Mouse (Mus musculus): ENCODE results near the gene Gpc3. TPM values are rescaled to one million over a fixed set of nuclear protein-coding genes. Genes with fewer than 3 reads are reported as not detected.

The Gpc3 gene
- total RNA-seq, 1 experiment = 61.9 TPM

- H3K4me3 ChIP-seq (ENCODE audit: insufficient read depth in 1 of 2, low read depth in 1 of 2, low read length in 2 of 2, poor library complexity in 1 of 2, severe bottlenecking in 1 of 2) = no peak overlapping the region
- no peaks in the 10 kb centered on the region for H3K36me3 ChIP-seq (ENCODE audit: control insufficient read depth, insufficient read depth, low read length, poor library complexity, severe bottlenecking)
- TF ChIP-seq ZNF384 (IDR thresholded peaks at IDR 0.05; ENCODE audit: low read depth, low read length) (no peak), ZC3H11A (IDR thresholded peaks at IDR 0.05; ENCODE audit: borderline replicate concordance, low read depth, low read length) (no peak)
- no peaks in the 10 kb centered on the region for H3K4me1 ChIP-seq (ENCODE audit: control insufficient read depth in 2 of 2, insufficient read depth in 2 of 2, low read length in 2 of 2, poor library complexity in 1 of 2)
- in situ Hi-C loops (cut with MboI; ENCODE audit: low sequenced_read_pairs in 2 of 2, unreplicated experiment in 2 of 2) = no loop called here
- no peak overlapping the region for H3K9ac ChIP-seq (ENCODE audit: insufficient read depth, low read depth, low read length, poor library complexity, severe bottlenecking)
- no peak for DNase-seq (ENCODE audit: low read depth, low spot score)
- no peaks in the 10 kb centered on the region for H3K9me3 ChIP-seq (ENCODE audit: control insufficient read depth, insufficient read depth, low read depth, low read length)
- H3K27ac ChIP-seq (ENCODE audit: insufficient read depth, low read depth, low read length, poor library complexity, severe bottlenecking) = no peak overlapping the region
Measured at GRCm38 (mm10) chrX:52287944-52288343, 325.8 kb downstream of the Gpc3 start.

DNA sequence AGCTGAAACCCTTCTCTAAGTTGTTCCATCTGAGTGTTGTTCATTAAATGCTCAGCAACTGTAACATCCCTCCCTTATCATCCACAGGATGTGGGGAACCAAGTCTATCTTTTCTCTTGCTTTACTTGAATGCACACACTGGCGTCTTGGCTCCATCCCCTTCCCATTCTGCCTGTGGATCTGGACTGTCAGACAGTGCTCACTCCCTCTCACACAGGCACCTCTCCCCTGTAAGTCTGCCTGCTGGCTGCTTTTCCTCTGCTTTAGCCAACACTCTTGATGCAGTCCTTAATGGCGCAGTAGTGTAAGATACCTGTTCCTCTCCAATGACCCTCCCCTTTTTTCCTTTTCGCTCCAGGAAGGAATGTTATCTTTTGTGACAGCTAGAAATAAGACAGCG lies 331.7 kb downstream of the Gpc3 start:
- Histone ChIP-seq H3K9me3 (ENCODE audit: control insufficient read depth, insufficient read depth, low read depth, low read length) (no peaks in the 10 kb centered on the region), H3K36me3 (ENCODE audit: control insufficient read depth, insufficient read depth, low read length, poor library complexity, severe bottlenecking) (no peaks in the 10 kb centered on the region), H3K9ac (ENCODE audit: insufficient read depth, low read depth, low read length, poor library complexity, severe bottlenecking) (no peak overlapping the region), H3K4me1 (ENCODE audit: control insufficient read depth in 2 of 2, insufficient read depth in 2 of 2, low read length in 2 of 2, poor library complexity in 1 of 2) (peaks cover 2 to 6% of the 10 kb centered on the region in 2 experiments; a peak in 3 of 4 replicates), H3K27ac (ENCODE audit: insufficient read depth, low read depth, low read length, poor library complexity, severe bottlenecking) (no peak overlapping the region), H3K4me3 (ENCODE audit: insufficient read depth in 1 of 2, low read depth in 1 of 2, low read length in 2 of 2, poor library complexity in 1 of 2, severe bottlenecking in 1 of 2) (no peak overlapping the region)
- no peak for TF ChIP-seq HCFC1 (IDR thresholded peaks at IDR 0.05; ENCODE audit: borderline replicate concordance, insufficient read depth, low read length)
- no peak for TF ChIP-seq MAFK (IDR thresholded peaks at IDR 0.05; ENCODE audit: insufficient read depth, low read depth, low read length)
- no peak for TF ChIP-seq CHD2 (IDR thresholded peaks at IDR 0.05; ENCODE audit: low read depth, low read length)
- TF ChIP-seq ZC3H11A (IDR thresholded peaks at IDR 0.05; ENCODE audit: borderline replicate concordance, low read depth, low read length) = no peak
- no peak for TF ChIP-seq ZNF384 (IDR thresholded peaks at IDR 0.05; ENCODE audit: low read depth, low read length)
- DNase-seq (ENCODE audit: low read depth, low spot score) = no peak
- in situ Hi-C loops (cut with MboI; ENCODE audit: low sequenced_read_pairs in 2 of 2, unreplicated experiment in 2 of 2) = no loop called here

GRCm38 (mm10) chrX:52281103-52281900 lies 332.4 kb downstream of the Gpc3 start:
- in situ Hi-C loops (cut with MboI; ENCODE audit: low sequenced_read_pairs in 2 of 2, unreplicated experiment in 2 of 2) = no loop called here

GRCm38 (mm10) chrX:52278687-52279359 lies 334.9 kb downstream of the Gpc3 start:
- Histone ChIP-seq H3K36me3 (ENCODE audit: control insufficient read depth, insufficient read depth, low read length, poor library complexity, severe bottlenecking) (no peaks in the 10 kb centered on the region), H3K4me1 (ENCODE audit: control insufficient read depth in 2 of 2, insufficient read depth in 2 of 2, low read length in 2 of 2, poor library complexity in 1 of 2) (peaks cover 2 to 6% of the 10 kb centered on the region in 2 experiments; a peak in 3 of 4 replicates), H3K9ac (ENCODE audit: insufficient read depth, low read depth, low read length, poor library complexity, severe bottlenecking) (no peak overlapping the region), H3K27ac (ENCODE audit: insufficient read depth, low read depth, low read length, poor library complexity, severe bottlenecking) (no peak overlapping the region), H3K4me3 (ENCODE audit: insufficient read depth in 1 of 2, low read depth in 1 of 2, low read length in 2 of 2, poor library complexity in 1 of 2, severe bottlenecking in 1 of 2) (no peak overlapping the region), H3K9me3 (ENCODE audit: control insufficient read depth, insufficient read depth, low read depth, low read length) (no peaks in the 10 kb centered on the region)
- in situ Hi-C loops (cut with MboI; ENCODE audit: low sequenced_read_pairs in 2 of 2, unreplicated experiment in 2 of 2) = no loop called here
- no peak for DNase-seq (ENCODE audit: low read depth, low spot score)
- TF ChIP-seq ZNF384 (IDR thresholded peaks at IDR 0.05; ENCODE audit: low read depth, low read length) = no peak
- TF ChIP-seq ZC3H11A (IDR thresholded peaks at IDR 0.05; ENCODE audit: borderline replicate concordance, low read depth, low read length) = no peak
- no peak for TF ChIP-seq CHD2 (IDR thresholded peaks at IDR 0.05; ENCODE audit: low read depth, low read length)
- TF ChIP-seq MAFK (IDR thresholded peaks at IDR 0.05; ENCODE audit: insufficient read depth, low read depth, low read length) = no peak
- no peak for TF ChIP-seq HCFC1 (IDR thresholded peaks at IDR 0.05; ENCODE audit: borderline replicate concordance, insufficient read depth, low read length)

More at GRCm38 (mm10) chrX:52281103-52281900, 332.4 kb downstream of the Gpc3 start:
- peaks cover 2 to 6% of the 10 kb centered on the region in 2 experiments; a peak in 3 of 4 replicates for H3K4me1 ChIP-seq (ENCODE audit: control insufficient read depth in 2 of 2, insufficient read depth in 2 of 2, low read length in 2 of 2, poor library complexity in 1 of 2)
- H3K9me3 ChIP-seq (ENCODE audit: control insufficient read depth, insufficient read depth, low read depth, low read length) = no peaks in the 10 kb centered on the region
- no peak overlapping the region for H3K9ac ChIP-seq (ENCODE audit: insufficient read depth, low read depth, low read length, poor library complexity, severe bottlenecking)
- TF ChIP-seq HCFC1 (IDR thresholded peaks at IDR 0.05; ENCODE audit: borderline replicate concordance, insufficient read depth, low read length) (no peak), MAFK (IDR thresholded peaks at IDR 0.05; ENCODE audit: insufficient read depth, low read depth, low read length) (no peak), ZNF384 (IDR thresholded peaks at IDR 0.05; ENCODE audit: low read depth, low read length) (no peak), ZC3H11A (IDR thresholded peaks at IDR 0.05; ENCODE audit: borderline replicate concordance, low read depth, low read length) (no peak), CHD2 (IDR thresholded peaks at IDR 0.05; ENCODE audit: low read depth, low read length) (no peak)
- no peak for DNase-seq (ENCODE audit: low read depth, low spot score)
- no peaks in the 10 kb centered on the region for H3K36me3 ChIP-seq (ENCODE audit: control insufficient read depth, insufficient read depth, low read length, poor library complexity, severe bottlenecking)
- H3K27ac ChIP-seq (ENCODE audit: insufficient read depth, low read depth, low read length, poor library complexity, severe bottlenecking) = no peak overlapping the region
- no peak overlapping the region for H3K4me3 ChIP-seq (ENCODE audit: insufficient read depth in 1 of 2, low read depth in 1 of 2, low read length in 2 of 2, poor library complexity in 1 of 2, severe bottlenecking in 1 of 2)
